Mouse (Mus musculus): Measurements from ENCODE around the gene Gzma.

GRCm38 (mm10) chr13:113061746-113062145, 39.0 kb downstream of the Gzma start:
- TF ChIP-seq MAX (IDR thresholded peaks at IDR 0.05): no peak
- TF ChIP-seq CTCF (IDR thresholded peaks at IDR 0.05; ENCODE audit: control insufficient read depth, insufficient read depth, insufficient read length): no peak
- TF ChIP-seq FOSL1 (IDR thresholded peaks at IDR 0.05; ENCODE audit: insufficient read depth, low read length, poor library complexity, severe bottlenecking): no peak
- TF ChIP-seq USF1 (IDR thresholded peaks at IDR 0.05; ENCODE audit: low read depth): no peak
- no peak for TF ChIP-seq MYOD1 (IDR thresholded peaks at IDR 0.05; ENCODE audit: control insufficient read depth, insufficient read length, low read depth)
- no peak for TF ChIP-seq CEBPB (IDR thresholded peaks at IDR 0.05; ENCODE audit: low read depth)
- TF ChIP-seq MYOG (IDR thresholded peaks at IDR 0.05; ENCODE audit: control insufficient read depth, extremely low read depth, insufficient read length): no peak
